ENCODE assay signal across 13 mouse cellular contexts in the genomic region with DNA sequence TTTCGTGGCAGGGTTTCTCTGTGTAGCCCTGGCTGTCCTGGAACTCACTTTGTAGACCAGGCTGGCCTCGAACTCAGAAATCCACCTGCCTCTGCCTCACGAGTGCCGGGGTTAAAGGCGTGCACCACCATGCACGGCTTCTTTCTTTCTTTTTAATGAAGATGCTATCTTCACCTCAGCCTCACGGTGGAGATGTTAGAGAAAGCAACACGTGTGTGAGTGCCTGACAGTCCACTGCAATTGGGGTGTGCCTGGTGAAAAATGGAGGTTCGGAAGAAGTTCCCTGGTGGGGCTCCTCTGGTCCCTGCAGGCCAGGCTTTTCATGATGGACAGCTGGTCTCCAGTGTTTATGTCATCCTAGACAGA.
"Had no signal": no experiment of that assay in that cellular context is flagged by ENCODE, and none has a peak within 500 bp of the region (broad histone marks: within the 10 kb centered on the region; RNA-seq: fewer than 3 reads in every experiment).

No protein-coding gene starts in this region.

- H3K36me3 ChIP-seq: limb, embryonic 12.5 days; limb, embryonic 15.5 days; midbrain, embryonic 12.5 days; midbrain, embryonic 15.5 days; neural tube, embryonic 12.5 days; neural tube, embryonic 15.5 days; stomach, embryonic 15.5 days had no signal

- ATAC-seq: liver, postnatal 0 days; midbrain, embryonic 15.5 days had no signal

- H3K9ac ChIP-seq: liver, embryonic 14.5 days; liver, postnatal 0 days; lung, embryonic 14.5 days; stomach, embryonic 15.5 days had no signal

- H3K9me3 ChIP-seq: limb, embryonic 12.5 days; limb, embryonic 15.5 days; midbrain, embryonic 12.5 days; midbrain, embryonic 15.5 days; neural tube, embryonic 12.5 days; neural tube, embryonic 15.5 days; stomach, embryonic 15.5 days had no signal

- DNase-seq: spleen, adult 18-20 months had no signal

- H3K27ac ChIP-seq: left cerebral cortex, adult 2 months; limb, embryonic 12.5 days; limb, embryonic 15.5 days; liver, embryonic 14.5 days; macrophage; midbrain, embryonic 12.5 days; midbrain, embryonic 15.5 days; neural tube, embryonic 12.5 days; neural tube, embryonic 15.5 days; stomach, embryonic 15.5 days had no signal
